Mouse (Mus musculus) G1E (cell line): ENCODE measurements at regions not wholly inside any gene's neighbourhood (a gene's known extent, or its start where the extent isn't known, plus 50 kb on each side); places are given as distances from the start of the nearest gene placed in this dataset.

Experiments
- CTCF ChIP-seq: IDR thresholded peaks from 2 replicates; pipeline ENCODE4 v1.5.1; 2012; ENCODE audit warnings: low read depth, low read length, inconsistent platforms, mixed read lengths
- GATA1 ChIP-seq: IDR thresholded peaks from 2 replicates; pipeline ENCODE4 v1.6.1; 2012; ENCODE audit warnings: borderline replicate concordance, low read length, inconsistent platforms, mixed read lengths
- TAL1 ChIP-seq: conservative IDR thresholded peaks from 2 replicates; pipeline ENCODE4 v1.6.1; 2012; ENCODE audit warnings: low read depth, low read length, inconsistent platforms, mixed read lengths

- TF ChIP-seq CTCF (no peak), TAL1 (no peak), GATA1 (no peak)
Measured at GRCm38 (mm10) chr2:172807446-172807845, 132.7 kb downstream of the Bmp7 start.
